Mouse (Mus musculus) C2C12 (cell line): ENCODE results near the gene Sirt2. TPM values are rescaled to one million over a fixed set of nuclear protein-coding genes. Genes with fewer than 3 reads are reported as not detected.

ENCODE experiments used
- H3K27me3 ChIP-seq: one replicate; pipeline ENCODE4 v1.6.1; 2011; ENCODE audit not compliant: control insufficient read depth, insufficient read depth, insufficient read length
- H3K36me3 ChIP-seq: one replicate; pipeline ENCODE4 v1.6.1; 2011; ENCODE audit not compliant: control insufficient read depth, insufficient read depth
- H3K4me3 ChIP-seq: one replicate; pipeline ENCODE4 v1.5.1; 2011; ENCODE audit warnings: mild to moderate bottlenecking, control low read depth; ENCODE audit not compliant: poor library complexity, insufficient read depth, severe bottlenecking
- H3K79me2 ChIP-seq: one replicate; pipeline ENCODE4 v1.6.1; 2011; ENCODE audit not compliant: control insufficient read depth, insufficient read depth
- H3K79me3 ChIP-seq: one replicate; pipeline ENCODE4 v1.6.1; 2011; ENCODE audit warnings: low read depth, control low read depth
- H3ac ChIP-seq: one replicate; pipeline ENCODE3; 2011; ENCODE audit warnings: low read depth; ENCODE audit not compliant: control insufficient read depth, insufficient read length
- CEBPB ChIP-seq: IDR thresholded peaks from one replicate; pipeline ENCODE4 v1.6.1; 2011; ENCODE audit warnings: low read depth, mild to moderate bottlenecking, control low read depth, moderate library complexity
- CTCF ChIP-seq: IDR thresholded peaks from one replicate; pipeline ENCODE4 v1.5.1; 2011; ENCODE audit not compliant: control insufficient read depth, insufficient read depth, insufficient read length
- FOSL1 ChIP-seq: IDR thresholded peaks from one replicate; pipeline ENCODE4 v1.8.0; 2011; ENCODE audit warnings: mild to moderate bottlenecking, low read length; ENCODE audit not compliant: poor library complexity, insufficient read depth, severe bottlenecking
- MAX ChIP-seq: IDR thresholded peaks from one replicate; pipeline ENCODE4 v1.6.1; 2011; ENCODE audit warnings: mild to moderate bottlenecking, control low read depth
- MYOD1 ChIP-seq: IDR thresholded peaks from one replicate; pipeline ENCODE4 v1.6.1; 2011; ENCODE audit warnings: low read depth; ENCODE audit not compliant: control insufficient read depth, insufficient read length
- MYOG ChIP-seq: IDR thresholded peaks from one replicate; pipeline ENCODE4 v1.6.1; 2011; ENCODE audit not compliant: control insufficient read depth, insufficient read length; ENCODE audit errors: extremely low read depth
- USF1 ChIP-seq: IDR thresholded peaks from one replicate; pipeline ENCODE4 v1.6.1; 2011; ENCODE audit warnings: low read depth, mild to moderate bottlenecking, control low read depth, moderate library complexity
- polyA plus RNA-seq: library from polyadenylated mRNA; unstranded; fragments of >200 nt; fragmentation: generic; extraction: Trizol; gene quantifications from one replicate; pipeline ENCODE4 v1.2.1, GENCODE M21; 2012; ENCODE audit warnings: missing spikeins

The Sirt2 gene
- polyA plus RNA-seq, 1 experiment, result 48.9 TPM

GRCm38 (mm10) chr7:28722079-28722478, 44.5 kb upstream of the Sirt2 start:
- Histone ChIP-seq H3K4me3 (no peak overlapping the region), H3K79me3 (no peaks in the 10 kb centered on the region), H3K79me2 (no peaks in the 10 kb centered on the region), H3K36me3 (peaks cover 5% of the 10 kb centered on the region), H3ac (no peak overlapping the region), H3K27me3 (no peaks in the 10 kb centered on the region)
- TF ChIP-seq CTCF (no peak), MYOD1 (no peak), MAX (no peak), CEBPB (no peak), FOSL1 (no peak), MYOG (no peak), USF1 (no peak)

GRCm38 (mm10) chr7:28724613-28725012, 41.9 kb upstream of the Sirt2 start:
- Histone ChIP-seq H3K36me3 (peaks cover 5% of the 10 kb centered on the region), H3K79me2 (no peaks in the 10 kb centered on the region), H3K27me3 (no peaks in the 10 kb centered on the region), H3K4me3 (no peak overlapping the region), H3ac (no peak overlapping the region), H3K79me3 (no peaks in the 10 kb centered on the region)
- TF ChIP-seq FOSL1, result no peak
- no peak for TF ChIP-seq MAX
- TF ChIP-seq USF1, result no peak
- TF ChIP-seq MYOD1, result no peak
- TF ChIP-seq CEBPB, result no peak
- no peak for TF ChIP-seq CTCF
- no peak for TF ChIP-seq MYOG

GRCm38 (mm10) chr7:28726600-28726999, 39.9 kb upstream of the Sirt2 start:
- no peaks in the 10 kb centered on the region for H3K27me3 ChIP-seq
- H3ac ChIP-seq, result no peak overlapping the region
- peaks cover 5% of the 10 kb centered on the region for H3K36me3 ChIP-seq
- no peaks in the 10 kb centered on the region for H3K79me3 ChIP-seq
- H3K4me3 ChIP-seq, result no peak overlapping the region
- TF ChIP-seq CTCF (peak; percentile 84), USF1 (no peak), MYOD1 (no peak), MAX (peak; percentile 86), FOSL1 (no peak), MYOG (no peak), CEBPB (no peak)
- no peaks in the 10 kb centered on the region for H3K79me2 ChIP-seq

GRCm38 (mm10) chr7:28727649-28728340, 38.7 kb upstream of the Sirt2 start:
- Histone ChIP-seq H3ac (no peak overlapping the region), H3K79me2 (no peaks in the 10 kb centered on the region), H3K4me3 (no peak overlapping the region), H3K27me3 (no peaks in the 10 kb centered on the region), H3K36me3 (peaks cover 5% of the 10 kb centered on the region), H3K79me3 (no peaks in the 10 kb centered on the region)
- TF ChIP-seq MYOG (no peak), FOSL1 (no peak), CTCF (no peak), MAX (no peak), USF1 (no peak), MYOD1 (no peak), CEBPB (no peak)

- Histone ChIP-seq H3K79me3 (no peaks in the 10 kb centered on the region), H3ac (no peak overlapping the region), H3K79me2 (no peaks in the 10 kb centered on the region), H3K27me3 (no peaks in the 10 kb centered on the region), H3K36me3 (no peaks in the 10 kb centered on the region), H3K4me3 (no peak overlapping the region)
- TF ChIP-seq FOSL1 (no peak), CTCF (no peak), CEBPB (no peak), MYOG (no peak), MAX (no peak), MYOD1 (no peak), USF1 (no peak)
These were observed 34.0 kb upstream of the Sirt2 start for GRCm38 (mm10) chr7:28732341-28733142.

- TF ChIP-seq MYOD1 (no peak), MAX (no peak), CEBPB (no peak), CTCF (no peak), MYOG (no peak), FOSL1 (no peak), USF1 (no peak)
- Histone ChIP-seq H3K36me3 (peaks cover 5% of the 10 kb centered on the region), H3K79me2 (no peaks in the 10 kb centered on the region), H3ac (no peak overlapping the region), H3K79me3 (no peaks in the 10 kb centered on the region), H3K4me3 (no peak overlapping the region), H3K27me3 (no peaks in the 10 kb centered on the region)
These were observed 33.3 kb upstream of the Sirt2 start for GRCm38 (mm10) chr7:28733211-28733610.
